Mouse (Mus musculus) olfactory bulb, adult 2 months (tissue): ENCODE measurements at regions not wholly inside any gene's neighbourhood (a gene's known extent, or its start where the extent isn't known, plus 50 kb on each side); places are given as distances from the start of the nearest gene placed in this dataset.

Experiments used
- H3K27ac ChIP-seq: fragments of 200-500 bp; 2 replicates; pipeline ENCODE4 v1.5.1; 2012; ENCODE audit warnings: low read depth, low read length; ENCODE audit not compliant: insufficient read depth
- H3K4me1 ChIP-seq: fragments of 200-500 bp; 2 replicates; pipeline ENCODE4 v1.6.1; 2012; ENCODE audit warnings: low read length; ENCODE audit not compliant: control insufficient read depth, insufficient read depth
- H3K4me3 ChIP-seq: fragments of 200-500 bp; 2 replicates; pipeline ENCODE4 v1.5.1; 2012; ENCODE audit warnings: mild to moderate bottlenecking, low read depth, low read length, moderate library complexity; ENCODE audit not compliant: insufficient read depth
- CTCF ChIP-seq: fragments of 200-500 bp; IDR thresholded peaks from 2 replicates; pipeline ENCODE4 v1.5.1; 2012; ENCODE audit warnings: low read depth, mild to moderate bottlenecking, low read length, moderate library complexity; ENCODE audit not compliant: insufficient read depth
- POLR2A ChIP-seq: fragments of 200-500 bp; IDR thresholded peaks from 2 replicates; pipeline ENCODE4 v1.6.1; 2012; ENCODE audit warnings: mild to moderate bottlenecking, low read depth, low read length, moderate library complexity; ENCODE audit not compliant: insufficient read depth
- WGBS: fragments of 180-500 bp; shearing (Covaris S2); methylation state at CpG from one replicate; pipeline ENCODE4 v1.1.7; 2018; 5-methylcytosine and 5-hydroxymethylcytosine counted together

GRCm38 (mm10) chrX:159145212-159145611 lies 64.9 kb upstream of the Rps6ka3 start:
- Histone ChIP-seq H3K4me1 (no peaks in the 10 kb centered on the region), H3K27ac (no peak overlapping the region), H3K4me3 (no peak overlapping the region)
- TF ChIP-seq POLR2A (no peak), CTCF (no peak)
- 46% methylated on average over 4 of the region's 4 CpGs for WGBS

- no peak overlapping the region for H3K4me3 ChIP-seq
- no peak for TF ChIP-seq CTCF
- no peak for TF ChIP-seq POLR2A
- 48% methylated on average over 5 of the region's 5 CpGs for WGBS
Measured at GRCm38 (mm10) chrX:159155786-159156185, 54.3 kb upstream of the Rps6ka3 start.

DNA sequence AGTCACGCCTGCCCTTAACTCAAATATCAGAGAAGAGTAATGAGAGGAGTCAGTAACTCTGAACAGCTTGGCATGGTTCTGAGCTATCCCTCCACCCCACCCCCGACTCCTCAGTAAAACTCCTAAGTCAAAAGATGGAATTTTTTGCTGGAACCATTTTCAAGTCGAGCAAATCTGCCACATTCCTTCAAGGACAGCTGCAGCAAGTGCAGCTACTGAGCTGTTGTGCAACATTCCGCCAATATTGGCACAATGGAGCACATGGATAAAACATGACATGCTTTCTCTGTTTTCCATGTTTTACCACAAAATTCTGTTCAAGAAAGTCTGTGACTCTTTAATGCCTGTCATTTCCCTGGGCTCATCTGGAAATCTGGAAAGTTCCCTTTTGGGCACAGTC lies 53.1 kb upstream of the Rps6ka3 start:
- TF ChIP-seq CTCF (no peak), POLR2A (no peak)
- Histone ChIP-seq H3K4me3 (no peak overlapping the region), H3K27ac (no peak overlapping the region), H3K4me1 (no peaks in the 10 kb centered on the region)
- 74% methylated on average over 4 of the region's 4 CpGs for WGBS

More at GRCm38 (mm10) chrX:159155786-159156185, 54.3 kb upstream of the Rps6ka3 start:
- no peaks in the 10 kb centered on the region for H3K4me1 ChIP-seq
- H3K27ac ChIP-seq = no peak overlapping the region

DNA sequence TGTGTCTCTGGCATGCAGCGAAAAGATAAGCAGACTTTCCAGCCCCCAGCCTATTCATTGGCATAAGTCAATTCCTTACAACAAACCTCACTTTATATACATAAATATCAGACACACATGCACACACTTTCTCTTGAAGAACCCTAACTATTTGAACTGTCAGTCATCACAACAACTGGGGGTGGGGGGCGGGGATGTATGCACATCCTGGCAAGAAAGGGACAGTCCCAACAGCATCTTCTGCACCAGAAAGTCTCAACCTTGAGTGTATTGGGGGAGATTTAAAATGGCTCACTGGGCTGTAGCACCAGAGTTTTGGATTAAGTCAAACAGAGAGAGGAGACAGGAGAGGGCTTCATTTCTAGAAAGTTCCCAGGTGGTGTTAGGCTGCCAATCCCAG lies 50.4 kb upstream of the Rps6ka3 start:
- no peak overlapping the region for H3K27ac ChIP-seq
- WGBS = 91% methylated on average over 2 of the region's 2 CpGs
- TF ChIP-seq CTCF (no peak), POLR2A (no peak)
- no peak overlapping the region for H3K4me3 ChIP-seq
- H3K4me1 ChIP-seq = no peaks in the 10 kb centered on the region
